ENCODE assay signal across 11 mouse cellular contexts in the genomic region with DNA sequence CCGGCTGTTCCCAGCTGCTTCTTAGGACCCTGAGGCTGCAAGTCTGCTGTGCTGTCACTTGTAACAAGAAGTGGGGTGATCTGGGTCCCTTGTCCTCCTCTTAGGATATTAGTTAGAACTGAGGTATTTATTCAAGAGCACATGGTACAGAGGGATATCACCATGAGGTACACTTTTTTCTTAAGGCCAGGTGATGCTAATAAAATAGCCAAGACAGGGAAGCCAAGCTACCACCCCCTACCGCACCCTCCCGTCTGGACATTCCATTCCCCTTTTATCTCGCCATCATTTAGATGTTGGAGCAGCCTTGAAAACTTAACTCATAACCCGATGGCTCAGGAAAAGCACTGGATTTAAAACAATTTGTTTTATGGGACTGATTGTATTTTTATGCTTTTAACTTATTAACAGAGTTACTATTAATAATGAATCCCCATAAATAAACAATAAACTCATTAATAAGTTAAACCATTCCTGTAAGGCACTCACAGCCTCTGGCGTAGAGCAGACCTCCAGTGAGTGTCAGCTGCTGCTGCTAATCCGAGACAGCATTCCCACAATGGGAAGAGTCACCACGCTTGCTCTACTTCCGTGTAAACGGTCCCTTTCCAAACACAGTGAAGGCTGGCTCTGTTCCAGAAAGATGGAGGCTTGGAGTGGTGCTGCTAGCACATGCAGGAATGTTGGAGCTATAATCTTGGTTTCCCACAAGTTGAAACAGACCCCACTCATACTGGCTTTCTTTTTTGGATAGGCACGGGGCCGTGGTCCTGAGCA.
DNase-seq lines count a peak whose midpoint lies in the region; ATAC-seq and TF ChIP-seq lines count a peak whose summit lies in the region.
"Had no signal": no experiment of that assay in that cellular context is flagged by ENCODE, and none has a peak within 500 bp of the region (broad histone marks: within the 10 kb centered on the region; RNA-seq: fewer than 3 reads in every experiment).

No protein-coding gene starts in this region.

- intact Hi-C loops in heart, postnatal 14 days (cut with DNase I), result no loop called here

- WGBS in heart, postnatal 0 days, result 39% methylated on average over 12 of the region's 12 CpGs

- H3K27ac ChIP-seq in heart, postnatal 0 days (ENCODE audit: low read depth), result peak overlapping the region; percentile 56
- H3K27ac ChIP-seq: hindbrain, embryonic 13.5 days had no signal

- H3K4me1 ChIP-seq in heart, postnatal 0 days (ENCODE audit: control insufficient read depth, insufficient read depth), result peaks cover 26% of the 10 kb centered on the region
- H3K4me1 ChIP-seq: hindbrain, embryonic 13.5 days had no signal

- no peak overlapping the region for H3K4me2 ChIP-seq in heart, postnatal 0 days (ENCODE audit: low read depth, low read length)
- H3K4me2 ChIP-seq: hindbrain, embryonic 13.5 days had no signal

- TF ChIP-seq EP300 in heart, postnatal 0 days (IDR thresholded peaks at IDR 0.05; ENCODE audit: low read depth), result no peak

- no peak overlapping the region for H3K9ac ChIP-seq in heart, postnatal 0 days (replicated peaks; ENCODE audit: low read depth, low read length)
- H3K9ac ChIP-seq: hindbrain, embryonic 13.5 days; liver, postnatal 0 days had no signal

- no peak overlapping the region for H3K4me3 ChIP-seq in heart, postnatal 0 days (ENCODE audit: low read depth, low read length)
- H3K4me3 ChIP-seq: hindbrain, embryonic 13.5 days had no signal

- DNase-seq in cerebellum, adult 8-10 months, result peak; percentile 27
- DNase-seq in cerebellum, adult 11-12 months, result no peak
- DNase-seq in heart, postnatal 0 days (ENCODE audit: low spot score), result peak; percentile 66
- no peak for DNase-seq in heart, postnatal 14 days
- peak; percentile 45 for DNase-seq in brain, adult 2 months (ENCODE audit: low read depth, low spot score)
- DNase-seq in lung, postnatal 10 days, result peak; percentile 73
- DNase-seq in right cerebral cortex, postnatal 25 days, result no peak
- no peak for DNase-seq in urinary bladder, adult 2 months (ENCODE audit: low spot score)
- DNase-seq: liver, postnatal 0 days had no signal

- no peaks in the 10 kb centered on the region for H3K9me3 ChIP-seq in heart, postnatal 0 days (replicated peaks; ENCODE audit: control insufficient read depth, low read length)
- H3K9me3 ChIP-seq: G1E; hindbrain, embryonic 13.5 days had no signal

- H3K27me3 ChIP-seq in heart, postnatal 0 days (ENCODE audit: control insufficient read depth, insufficient read depth, low read length), result no peaks in the 10 kb centered on the region
- H3K27me3 ChIP-seq: hindbrain, embryonic 13.5 days had no signal

- peak; percentile 68 for ATAC-seq in heart, postnatal 0 days (ENCODE audit: insufficient read depth, low read depth)
- ATAC-seq: liver, postnatal 0 days had no signal

- no peak for TF ChIP-seq CTCF in heart, postnatal 0 days (IDR thresholded peaks at IDR 0.05; ENCODE audit: low read depth)

- H3K36me3 ChIP-seq in heart, postnatal 0 days (replicated peaks; ENCODE audit: control insufficient read depth, insufficient read depth, low read length), result peaks cover 24% of the 10 kb centered on the region
- H3K36me3 ChIP-seq: G1E; hindbrain, embryonic 13.5 days had no signal

Comparison
In these comparisons a context has a peak if more than half of its experiments do, and no peak if none do; other contexts are left out.
1. DNase-seq: peak in cerebellum, adult 8-10 months (single experiment), heart, postnatal 0 days (single experiment), brain, adult 2 months (single experiment) and lung, postnatal 10 days (single experiment); none in cerebellum, adult 11-12 months (single experiment), heart, postnatal 14 days (0 of 2), right cerebral cortex, postnatal 25 days (single experiment) and urinary bladder, adult 2 months (single experiment).